Mouse (Mus musculus) liver, embryonic 15.5 days (tissue): ENCODE measurements around the gene Hist1h2bn. TPM values are rescaled to one million over a fixed set of nuclear protein-coding genes. Genes with fewer than 3 reads are reported as not detected.
"Not testable (repeated sequence)": the region's sequence is repeated elsewhere in the genome, so short reads cannot be mapped to it uniquely, and the experiment has no call there.

Experiments
- ATAC-seq: fragments of 200-750 bp; cut with Nextera tagmentation; 2 replicates; pipeline ENCODE4 v1.8.0; 2017; ENCODE audit warnings: moderate number of reproducible peaks, mild to moderate bottlenecking, moderate library complexity; ENCODE audit not compliant: insufficient read depth
- H3K27ac ChIP-seq: fragments of 300-500 bp; sonication (generic); replicated peaks from 2 replicates; pipeline ENCODE4 v1.5.1; 2015; ENCODE audit warnings: mild to moderate bottlenecking, inconsistent platforms
- H3K27me3 ChIP-seq: fragments of 300-500 bp; sonication (generic); 2 replicates; pipeline ENCODE4 v1.6.1; 2015; ENCODE audit warnings: mild to moderate bottlenecking, inconsistent platforms
- H3K36me3 ChIP-seq: fragments of 300-500 bp; sonication (generic); replicated peaks from 2 replicates; pipeline ENCODE4 v1.6.1; 2015; ENCODE audit warnings: moderate library complexity, mild to moderate bottlenecking, inconsistent platforms
- H3K4me1 ChIP-seq: fragments of 300-500 bp; sonication (generic); replicated peaks from 2 replicates; pipeline ENCODE4 v1.6.1; 2015; ENCODE audit warnings: inconsistent platforms
- H3K4me2 ChIP-seq: fragments of 300-500 bp; sonication (generic); 2 replicates; pipeline ENCODE4 v1.6.1; 2015; ENCODE audit warnings: moderate library complexity, mild to moderate bottlenecking, inconsistent platforms
- H3K4me3 ChIP-seq: fragments of 300-500 bp; sonication (generic); replicated peaks from 2 replicates; pipeline ENCODE4 v1.5.1; 2015; ENCODE audit warnings: mild to moderate bottlenecking, inconsistent platforms
- H3K9ac ChIP-seq: fragments of 300-500 bp; sonication (generic); 2 replicates; pipeline ENCODE4 v1.6.1; 2015; ENCODE audit warnings: moderate library complexity, mild to moderate bottlenecking, inconsistent platforms
- H3K9me3 ChIP-seq: fragments of 300-500 bp; sonication (generic); replicated peaks from 2 replicates; pipeline ENCODE4 v1.6.1; 2016; ENCODE audit warnings: inconsistent platforms
- WGBS: fragments of 180-500 bp; shearing (Covaris S2); methylation state at CpG from one replicate; pipeline ENCODE4 v1.1.7; 2015; ENCODE audit warnings: mixed read lengths; ENCODE audit not compliant: insufficient replicate concordance; 5-methylcytosine and 5-hydroxymethylcytosine counted together
- polyA plus RNA-seq: library from polyadenylated mRNA; unstranded; fragments of >200 nt; fragmentation: Nextera tagmentation; extraction: Ambion mirVana; gene quantifications from 2 replicates; pipeline ENCODE4 v1.2.1, GENCODE M21; 2015

Gene Hist1h2bn
- polyA plus RNA-seq, 1 experiment from 2014 or later = 11.2 TPM

GRCm38 (mm10) chr13:21754294-21755001, 525 bp downstream of the Hist1h2bn start:
- not testable (repeated sequence) for H3K36me3 ChIP-seq, H3K9me3 ChIP-seq, H3K27me3 ChIP-seq
- Histone ChIP-seq H3K4me2 (peak overlapping the region; percentile 74), H3K4me1 (peaks cover 32% of the 10 kb centered on the region), H3K9ac (peak overlapping the region; percentile 54), H3K4me3 (peak overlapping the region; percentile 57), H3K27ac (peak overlapping the region; percentile 99)
- ATAC-seq = peak; percentile 26
- under 1% methylated on average over 17 of the region's 26 CpGs for WGBS

GRCm38 (mm10) chr13:21755707-21756106, 1.8 kb downstream of the Hist1h2bn start:
- 0 out of 2 replicates have a peak, but pooled peaks cover 2% of the 10 kb centered on the region for H3K36me3 ChIP-seq
- peak overlapping the region; percentile 49 for H3K4me3 ChIP-seq
- WGBS = 77% methylated on average over 1 of the region's 1 CpGs
- H3K4me2 ChIP-seq = peak overlapping the region; percentile 68
- H3K9me3 ChIP-seq = no peaks in the 10 kb centered on the region
- H3K9ac ChIP-seq = peak overlapping the region; percentile 48
- H3K27ac ChIP-seq = peak overlapping the region; percentile 99
- peaks cover 30% of the 10 kb centered on the region for H3K4me1 ChIP-seq
- no peaks in the 10 kb centered on the region for H3K27me3 ChIP-seq
- no peak for ATAC-seq

DNA sequence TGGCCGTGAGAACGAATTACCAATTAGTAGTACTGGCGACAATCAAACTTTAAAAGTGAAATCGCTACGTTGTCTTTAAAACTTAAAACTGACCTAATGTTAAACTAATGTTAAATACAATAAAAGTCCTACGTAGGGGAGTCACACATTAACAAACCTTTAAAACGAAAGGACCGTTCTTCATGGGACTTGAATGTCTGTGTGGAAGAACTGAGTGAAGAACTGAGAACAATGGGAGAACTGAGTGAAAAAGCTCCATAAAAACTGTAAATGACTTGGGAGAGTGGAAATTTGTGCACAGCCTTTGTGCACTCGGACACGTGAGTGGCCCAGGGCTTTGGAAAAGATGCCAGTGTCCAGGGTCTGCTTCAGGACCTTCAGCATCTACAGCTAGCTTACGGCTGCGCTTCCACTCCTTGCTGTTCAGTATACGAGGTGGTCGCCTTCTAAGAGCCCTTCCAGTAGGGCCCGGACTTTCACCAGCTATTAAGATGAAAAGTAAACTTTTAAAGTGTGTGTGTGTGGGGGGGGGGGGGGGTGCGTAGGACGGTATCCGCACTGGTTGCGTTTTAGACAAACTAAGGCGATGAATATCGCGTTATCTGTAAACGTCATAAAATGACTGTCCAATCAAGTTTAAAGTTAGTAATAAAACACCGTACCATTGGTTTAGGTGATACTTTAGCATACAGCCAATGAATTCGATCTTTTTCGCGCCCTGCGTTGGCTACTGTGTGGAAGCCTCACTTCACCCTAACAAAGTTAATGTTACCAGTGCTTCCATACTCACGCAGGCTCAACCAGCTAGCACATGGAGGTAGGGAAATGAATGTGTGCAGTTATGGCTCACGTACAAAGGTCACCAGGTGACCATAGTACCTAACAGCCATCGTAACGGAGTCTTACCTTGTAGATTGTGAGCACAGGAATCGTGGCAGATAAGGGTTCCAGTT, 25.2 kb downstream of the Hist1h2bn start:
- H3K27ac ChIP-seq = peak overlapping the region; percentile 100
- H3K4me3 ChIP-seq = peak overlapping the region; percentile 66
- H3K9me3 ChIP-seq = no peaks in the 10 kb centered on the region
- no peaks in the 10 kb centered on the region for H3K27me3 ChIP-seq
- 5% methylated on average over 33 of the region's 33 CpGs for WGBS
- H3K4me1 ChIP-seq = peaks cover 58% of the 10 kb centered on the region
- H3K4me2 ChIP-seq = peak overlapping the region; percentile 79
- H3K36me3 ChIP-seq = peaks cover 6% of the 10 kb centered on the region
- peak; percentile 65 for ATAC-seq
- H3K9ac ChIP-seq = peak overlapping the region; percentile 81

DNA sequence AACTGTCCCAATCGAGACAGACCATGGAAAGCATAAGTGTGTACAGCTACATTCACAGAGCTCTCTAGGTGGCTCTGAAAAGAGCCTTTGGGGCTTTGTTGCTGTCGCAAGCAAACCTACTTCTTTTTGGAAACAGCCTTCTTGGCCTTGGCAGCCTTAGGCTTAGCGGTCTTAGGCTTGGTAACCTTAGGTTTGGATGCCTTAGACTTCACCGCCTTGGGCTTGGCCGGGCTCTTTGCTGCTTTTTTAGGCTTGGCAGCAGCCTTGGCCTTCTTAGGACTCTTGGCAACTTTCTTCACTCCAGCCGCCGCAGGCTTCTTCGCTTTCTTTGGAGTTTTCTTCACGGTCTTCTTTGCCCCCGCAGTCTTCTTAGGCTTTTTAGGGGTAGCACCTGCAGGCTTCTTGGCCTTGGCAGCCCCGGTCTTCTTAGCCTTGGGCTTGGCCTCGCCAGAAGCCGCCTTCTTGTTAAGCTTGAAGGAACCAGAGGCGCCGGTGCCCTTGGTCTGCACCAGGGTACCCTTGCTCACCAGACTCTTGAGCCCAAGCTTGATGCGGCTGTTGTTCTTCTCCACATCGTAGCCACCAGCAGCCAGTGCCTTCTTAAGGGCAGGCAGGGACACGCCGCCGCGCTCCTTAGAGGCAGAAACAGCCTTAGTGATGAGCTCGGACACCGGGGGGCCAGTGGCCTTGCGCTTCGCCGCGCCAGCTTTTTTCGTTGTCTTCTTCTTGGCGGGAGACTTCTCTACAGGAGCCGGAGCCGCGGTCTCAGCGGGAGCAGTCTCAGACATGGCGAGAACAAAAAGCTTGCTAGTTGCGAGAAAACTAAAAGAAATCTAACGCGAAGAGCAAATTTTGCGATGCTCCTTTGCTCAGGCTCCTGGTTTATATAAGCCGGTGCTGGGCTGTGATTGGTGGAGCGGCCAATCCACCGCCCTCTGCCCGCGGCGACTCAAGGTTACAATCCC, 26.1 kb downstream of the Hist1h2bn start, which contains the start of gene Hist1h1b:
Gene Hist1h1b, minus strand, starts transcription at position 859 of the 965 bp plus-strand sequence.
- Histone ChIP-seq H3K4me3 (peak within 1 kb of the TSS; percentile 66), H3K9ac (peak within 1 kb of the TSS; percentile 81), H3K4me1 (peaks cover 65% of the 10 kb centered on the region), H3K9me3 (no peaks in the 10 kb centered on the region), H3K27me3 (no peaks in the 10 kb centered on the region), H3K36me3 (0 out of 2 replicates have a peak, but pooled peaks cover under 1% of the 10 kb centered on the region), H3K4me2 (peak within 1 kb of the TSS; percentile 79), H3K27ac (peak within 1 kb of the TSS; percentile 100)
- peak; percentile 48 for ATAC-seq
- WGBS = under 1% methylated on average over 44 of the region's 44 CpGs

- peak overlapping the region; percentile 66 for H3K4me3 ChIP-seq
- no peak for ATAC-seq
- peak overlapping the region; percentile 100 for H3K27ac ChIP-seq
- WGBS = 36% methylated on average over 6 of the region's 6 CpGs
- H3K36me3 ChIP-seq = no peaks in the 10 kb centered on the region
- peak overlapping the region; percentile 81 for H3K9ac ChIP-seq
- peaks cover 66% of the 10 kb centered on the region for H3K4me1 ChIP-seq
- H3K27me3 ChIP-seq = no peaks in the 10 kb centered on the region
- peak overlapping the region; percentile 79 for H3K4me2 ChIP-seq
- no peaks in the 10 kb centered on the region for H3K9me3 ChIP-seq
Observed at GRCm38 (mm10) chr13:21781021-21781555, 27.2 kb downstream of the Hist1h2bn start.

DNA sequence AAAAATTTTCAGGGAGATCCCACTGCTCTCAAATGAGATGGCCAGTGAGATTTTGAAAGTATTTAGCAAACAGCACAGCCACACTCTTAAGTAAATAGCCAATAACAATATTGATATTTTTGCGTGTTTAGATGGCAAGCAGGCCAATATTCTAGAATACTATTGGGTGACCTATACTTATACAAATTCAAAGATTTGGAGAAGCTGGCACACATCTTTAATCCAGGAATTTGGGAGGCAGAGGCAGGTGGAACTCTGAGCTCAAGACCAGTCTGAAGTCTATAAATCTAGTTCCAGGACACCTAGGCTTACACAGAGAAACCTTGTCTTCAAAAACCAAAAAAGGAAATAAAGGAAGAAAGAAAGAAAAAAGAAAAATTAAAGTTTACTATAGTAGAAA, 27.7 kb downstream of the Hist1h2bn start:
- no peaks in the 10 kb centered on the region for H3K9me3 ChIP-seq
- no peaks in the 10 kb centered on the region for H3K27me3 ChIP-seq
- peak overlapping the region; percentile 32 for H3K4me3 ChIP-seq
- H3K9ac ChIP-seq = no peak overlapping the region
- peak overlapping the region; percentile 100 for H3K27ac ChIP-seq
- H3K4me2 ChIP-seq = peak overlapping the region; percentile 79
- no peaks in the 10 kb centered on the region for H3K36me3 ChIP-seq
- H3K4me1 ChIP-seq = peaks cover 62% of the 10 kb centered on the region
- WGBS = 78% methylated on average over 1 of the region's 1 CpGs
- ATAC-seq = no peak

GRCm38 (mm10) chr13:21782361-21783254, 28.7 kb downstream of the Hist1h2bn start:
- H3K27ac ChIP-seq = peak overlapping the region; percentile 100
- peak overlapping the region; percentile 53 for H3K4me3 ChIP-seq
- peak; percentile 5 for ATAC-seq
- H3K9ac ChIP-seq = peak overlapping the region; percentile 70
- not testable (repeated sequence) for H3K9me3 ChIP-seq, H3K36me3 ChIP-seq, H3K27me3 ChIP-seq
- peak overlapping the region; percentile 73 for H3K4me2 ChIP-seq
- WGBS = under 1% methylated on average over 21 of the region's 35 CpGs
- peaks cover 52% of the 10 kb centered on the region for H3K4me1 ChIP-seq

GRCm38 (mm10) chr13:21783255-21783617, 29.3 kb downstream of the Hist1h2bn start, which contains the start of gene Hist1h3i:
Gene Hist1h3i, minus strand, starts transcription at chr13:21783370.
- Histone ChIP-seq H3K36me3 (no peaks in the 10 kb centered on the region), H3K27ac (peak within 1 kb of the TSS; percentile 100), H3K4me2 (peak within 1 kb of the TSS; percentile 73), H3K9ac (peak within 1 kb of the TSS; percentile 70), H3K27me3 (no peaks in the 10 kb centered on the region), H3K4me3 (peak within 1 kb of the TSS; percentile 53), H3K4me1 (peaks cover 51% of the 10 kb centered on the region), H3K9me3 (no peaks in the 10 kb centered on the region)
- under 1% methylated on average over 15 of the region's 20 CpGs for WGBS
- ATAC-seq = peak; percentile 35

GRCm38 (mm10) chr13:21783734-21784161, 29.8 kb downstream of the Hist1h2bn start:
- Histone ChIP-seq H3K9ac (peak overlapping the region; percentile 59), H3K27me3 (no peaks in the 10 kb centered on the region), H3K4me3 (peak overlapping the region; percentile 53), H3K27ac (peak overlapping the region; percentile 100), H3K4me2 (peak overlapping the region; percentile 73), H3K36me3 (no peaks in the 10 kb centered on the region), H3K4me1 (peaks cover 56% of the 10 kb centered on the region), H3K9me3 (no peaks in the 10 kb centered on the region)
- ATAC-seq = no peak
- 2% methylated on average over 9 of the region's 9 CpGs for WGBS
